8 mouse cellular contexts compared by ENCODE assay signal in the genomic region with DNA sequence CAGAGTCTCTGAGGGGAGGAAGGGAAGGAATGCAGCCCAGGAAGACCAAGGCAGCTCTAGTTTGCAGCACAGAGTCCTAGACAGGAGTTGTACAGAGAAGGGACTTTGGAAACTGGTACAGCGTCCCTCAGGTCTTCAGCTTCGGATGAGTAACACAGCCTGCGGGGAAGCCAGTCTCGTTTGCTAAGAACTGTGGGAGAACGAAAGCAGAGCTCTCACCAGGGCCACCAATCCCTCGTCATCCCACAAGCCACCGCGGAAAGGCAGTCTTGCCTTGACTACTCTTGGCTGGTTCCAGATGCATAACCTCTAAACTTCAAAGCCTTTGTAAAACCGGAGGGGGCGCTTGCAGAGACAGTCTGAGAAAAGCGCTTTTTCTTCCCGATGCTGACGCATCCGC. TPM values are rescaled to one million over a fixed set of nuclear protein-coding genes. Genes with fewer than 3 reads are reported as not detected.
DNase-seq lines count a peak whose midpoint lies in the region; ATAC-seq and TF ChIP-seq lines count a peak whose summit lies in the region.

No protein-coding gene starts in this region.

- 1% methylated on average over 14 of the region's 14 CpGs for WGBS in intestine, embryonic 16.5 days
- WGBS in lung, embryonic 14.5 days, result 1% methylated on average over 14 of the region's 14 CpGs

- H3K9ac ChIP-seq in ES-Bruce4 (ENCODE audit: low read depth, poor library complexity, severe bottlenecking), result peak overlapping the region; percentile 5; the same call in 1 of the 2 replicates
- peak overlapping the region; percentile 61 for H3K9ac ChIP-seq in intestine, embryonic 16.5 days (ENCODE audit: low read depth, low read length)
- H3K9ac ChIP-seq in lung, embryonic 14.5 days, result no peak overlapping the region

- H3ac ChIP-seq in C2C12 (ENCODE audit: control insufficient read depth, insufficient read length, low read depth), result peak overlapping the region; percentile 54

- no peak for TF ChIP-seq EP300 in ES-Bruce4 (IDR thresholded peaks at IDR 0.05; ENCODE audit: insufficient read depth, low read depth, low read length)

- H3K9me3 ChIP-seq in ES-Bruce4 (replicated peaks; ENCODE audit: control insufficient read depth, insufficient read depth, low read length, poor library complexity, severe bottlenecking), result no peaks in the 10 kb centered on the region
- H3K9me3 ChIP-seq in intestine, embryonic 16.5 days (ENCODE audit: control insufficient read depth, low read length), result no peaks in the 10 kb centered on the region
- no peaks in the 10 kb centered on the region for H3K9me3 ChIP-seq in lung, embryonic 14.5 days (ENCODE audit: low read depth, low read length)

- H3K4me2 ChIP-seq in intestine, embryonic 16.5 days (ENCODE audit: low read depth, low read length), result peak overlapping the region; percentile 55
- H3K4me2 ChIP-seq in lung, embryonic 14.5 days, result peak overlapping the region; percentile 52

- no peak for TF ChIP-seq POLR2A in ES-Bruce4 (IDR thresholded peaks at IDR 0.05; ENCODE audit: insufficient read depth, low read length)
- TF ChIP-seq POLR2A in embryonic fibroblast, embryonic 13.5 days (IDR thresholded peaks at IDR 0.05; ENCODE audit: low read depth, low read length), result 0 out of 2 replicates have a peak, but pooled peaks have one; percentile 24

- H3K4me1 ChIP-seq in ES-Bruce4 (ENCODE audit: control insufficient read depth, insufficient read depth, low read length), result no peaks in the 10 kb centered on the region
- H3K4me1 ChIP-seq in embryonic fibroblast, embryonic 13.5 days (ENCODE audit: control insufficient read depth, insufficient read depth, low read length), result peaks cover 7% of the 10 kb centered on the region; the same call in 1 of the 2 replicates
- H3K4me1 ChIP-seq in intestine, embryonic 16.5 days (ENCODE audit: control insufficient read depth, insufficient read depth, low read length), result peaks cover 14% of the 10 kb centered on the region
- no peaks in the 10 kb centered on the region for H3K4me1 ChIP-seq in lung, embryonic 14.5 days (ENCODE audit: insufficient read depth)

- no peaks in the 10 kb centered on the region for H3K27me3 ChIP-seq in C2C12 (ENCODE audit: control insufficient read depth, insufficient read depth, insufficient read length)
- no peaks in the 10 kb centered on the region for H3K27me3 ChIP-seq in ES-Bruce4 (ENCODE audit: control insufficient read depth, insufficient read depth, low read length, poor library complexity, severe bottlenecking)
- no peaks in the 10 kb centered on the region for H3K27me3 ChIP-seq in intestine, embryonic 16.5 days (replicated peaks; ENCODE audit: control insufficient read depth, insufficient read depth, low read length)
- no peaks in the 10 kb centered on the region for H3K27me3 ChIP-seq in lung, embryonic 14.5 days (ENCODE audit: insufficient read depth, low read length)

- no peaks in the 10 kb centered on the region for H3K79me2 ChIP-seq in C2C12 (ENCODE audit: control insufficient read depth, insufficient read depth)

- TF ChIP-seq CTCF in C2C12 (IDR thresholded peaks at IDR 0.05; ENCODE audit: control insufficient read depth, insufficient read depth, insufficient read length) (no peak), ES-Bruce4 (IDR thresholded peaks at IDR 0.05; ENCODE audit: low read depth, low read length) (no peak)
- no peak for TF ChIP-seq CTCF in embryonic fibroblast, embryonic 13.5 days (IDR thresholded peaks at IDR 0.05; ENCODE audit: borderline replicate concordance, insufficient read depth, low read length)
- no peak for TF ChIP-seq CTCF in lung, embryonic 14.5 days (IDR thresholded peaks at IDR 0.05; ENCODE audit: low read depth)

- H3K4me3 ChIP-seq in C2C12 (ENCODE audit: insufficient read depth, poor library complexity, severe bottlenecking) (no peak overlapping the region), ES-Bruce4 (ENCODE audit: low read depth, low read length) (no peak overlapping the region)
- no peak overlapping the region for H3K4me3 ChIP-seq in embryonic fibroblast, embryonic 13.5 days (ENCODE audit: insufficient read depth, low read length)
- peak overlapping the region; percentile 35 for H3K4me3 ChIP-seq in intestine, embryonic 16.5 days (ENCODE audit: low read length)
- H3K4me3 ChIP-seq in lung, embryonic 14.5 days (ENCODE audit: low read depth, low read length), result peak overlapping the region; percentile 14

- no peaks in the 10 kb centered on the region for H3K36me3 ChIP-seq in C2C12 (ENCODE audit: control insufficient read depth, insufficient read depth)
- no peaks in the 10 kb centered on the region for H3K36me3 ChIP-seq in ES-Bruce4 (ENCODE audit: control insufficient read depth, insufficient read depth, low read length, poor library complexity, severe bottlenecking)
- H3K36me3 ChIP-seq in intestine, embryonic 16.5 days (ENCODE audit: control insufficient read depth, insufficient read depth, low read length), result no peaks in the 10 kb centered on the region
- H3K36me3 ChIP-seq in lung, embryonic 14.5 days (ENCODE audit: insufficient read depth), result no peaks in the 10 kb centered on the region

- peak; percentile 41 for ATAC-seq in intestine, embryonic 16.5 days
- ATAC-seq in lung, embryonic 14.5 days (ENCODE audit: insufficient read depth), result peak; percentile 70
- ATAC-seq in neutrophil, adult 5-6 weeks (ENCODE audit: extremely low read depth, insufficient number of reproducible peaks, low FRiP score, poor library complexity, severe bottlenecking), result peak; percentile 27; the same call in 1 of the 2 replicates

- peak; percentile 71 for DNase-seq in lung, embryonic 14.5 days
- no peak for DNase-seq in layer of hippocampus, adult 11-12 months (ENCODE audit: low spot score)
- no peak for DNase-seq in ovary, postnatal 10 days (ENCODE audit: low spot score)

- H3K79me3 ChIP-seq in C2C12 (ENCODE audit: low read depth), result no peaks in the 10 kb centered on the region

- no peak overlapping the region for H3K27ac ChIP-seq in ES-Bruce4 (ENCODE audit: insufficient read depth, low read length)
- no peak overlapping the region; the same call in 1 of the 2 replicates for H3K27ac ChIP-seq in embryonic fibroblast, embryonic 13.5 days (ENCODE audit: insufficient read depth, low read length)
- peak overlapping the region; percentile 86 for H3K27ac ChIP-seq in intestine, embryonic 16.5 days (ENCODE audit: low read length)
- no peak overlapping the region for H3K27ac ChIP-seq in lung, embryonic 14.5 days (ENCODE audit: low read depth)

TF ChIP-seq in C2C12, 6 proteins besides CTCF, POLR2A, EP300 and RAD21:
- TF ChIP-seq USF1 (IDR thresholded peaks at IDR 0.05; ENCODE audit: low read depth) (no peak), MAX (IDR thresholded peaks at IDR 0.05) (no peak), FOSL1 (IDR thresholded peaks at IDR 0.05; ENCODE audit: insufficient read depth, low read length, poor library complexity, severe bottlenecking) (no peak), MYOD1 (IDR thresholded peaks at IDR 0.05; ENCODE audit: control insufficient read depth, insufficient read length, low read depth) (no peak), CEBPB (IDR thresholded peaks at IDR 0.05; ENCODE audit: low read depth) (no peak), MYOG (IDR thresholded peaks at IDR 0.05; ENCODE audit: control insufficient read depth, extremely low read depth, insufficient read length) (no peak)

RNA-seq across cellular contexts. Expression of a gene that starts 18.6 kb away (rescaled TPM):
- polyA plus RNA-seq in C2C12 (2012; fragmentation: generic; extraction: Trizol) (13.9 TPM), ES-Bruce4 (2011; ENCODE audit: insufficient read depth, insufficient read length, low read depth, missing spikeins) (8.3 and 11.0 TPM in 2 replicates)
- polyA plus RNA-seq in embryonic fibroblast, embryonic 13.5 days (2011; ENCODE audit: insufficient read length, low read depth, missing spikeins), result 4.1 and 7.1 TPM in 2 replicates
- 62.9 and 69.6 TPM in 2 replicates for polyA plus RNA-seq in intestine, embryonic 16.5 days (2015; fragmentation: Nextera tagmentation; extraction: Ambion mirVana)
- polyA plus RNA-seq in lung, embryonic 14.5 days (2014; fragmentation: Nextera tagmentation; extraction: Ambion mirVana), result 68.3 and 70.4 TPM in 2 replicates
- total RNA-seq in neutrophil, adult 5-6 weeks (2017), result 1.3 TPM in 1 of 2 replicates, not detected in the other

RNA-seq across cellular contexts. Expression of a gene that starts 23.3 kb away (rescaled TPM):
- 2.9 TPM for polyA plus RNA-seq in C2C12 (2012; fragmentation: generic; extraction: Trizol)
- 17.2 and 18.9 TPM in 2 replicates for polyA plus RNA-seq in ES-Bruce4 (2011; ENCODE audit: insufficient read depth, insufficient read length, low read depth, missing spikeins)
- 7.1 and 8.7 TPM in 2 replicates for polyA plus RNA-seq in embryonic fibroblast, embryonic 13.5 days (2011; ENCODE audit: insufficient read length, low read depth, missing spikeins)
- polyA plus RNA-seq in intestine, embryonic 16.5 days (2015; fragmentation: Nextera tagmentation; extraction: Ambion mirVana), result 5.9 and 7.5 TPM in 2 replicates
- 4.7 and 5.8 TPM in 2 replicates for polyA plus RNA-seq in lung, embryonic 14.5 days (2014; fragmentation: Nextera tagmentation; extraction: Ambion mirVana)
- total RNA-seq in neutrophil, adult 5-6 weeks (2017), result not detected in 2 replicates

RNA-seq across cellular contexts. Expression of a gene that starts 29.1 kb away (rescaled TPM):
- polyA plus RNA-seq in C2C12 (2012; fragmentation: generic; extraction: Trizol), result 48.7 TPM
- polyA plus RNA-seq in ES-Bruce4 (2011; ENCODE audit: insufficient read depth, insufficient read length, low read depth, missing spikeins), result 34.5 and 35.7 TPM in 2 replicates
- 91.5 and 103 TPM in 2 replicates for polyA plus RNA-seq in embryonic fibroblast, embryonic 13.5 days (2011; ENCODE audit: insufficient read length, low read depth, missing spikeins)
- 62.7 and 74.1 TPM in 2 replicates for polyA plus RNA-seq in intestine, embryonic 16.5 days (2015; fragmentation: Nextera tagmentation; extraction: Ambion mirVana)
- polyA plus RNA-seq in lung, embryonic 14.5 days (2014; fragmentation: Nextera tagmentation; extraction: Ambion mirVana), result 58.5 and 60.2 TPM in 2 replicates
- total RNA-seq in neutrophil, adult 5-6 weeks (2017), result 99.3 and 112 TPM in 2 replicates

RNA-seq across cellular contexts. Expression of a gene that starts 38.3 kb away (rescaled TPM):
- 13.3 TPM for polyA plus RNA-seq in C2C12 (2012; fragmentation: generic; extraction: Trizol)
- 14.6 and 16.7 TPM in 2 replicates for polyA plus RNA-seq in ES-Bruce4 (2011; ENCODE audit: insufficient read depth, insufficient read length, low read depth, missing spikeins)
- 11.2 and 11.4 TPM in 2 replicates for polyA plus RNA-seq in embryonic fibroblast, embryonic 13.5 days (2011; ENCODE audit: insufficient read length, low read depth, missing spikeins)
- 12.1 and 14.1 TPM in 2 replicates for polyA plus RNA-seq in intestine, embryonic 16.5 days (2015; fragmentation: Nextera tagmentation; extraction: Ambion mirVana)
- 24.6 and 27.0 TPM in 2 replicates for polyA plus RNA-seq in lung, embryonic 14.5 days (2014; fragmentation: Nextera tagmentation; extraction: Ambion mirVana)
- total RNA-seq in neutrophil, adult 5-6 weeks (2017), result not detected in 2 replicates

RNA-seq across cellular contexts. Expression of a gene that starts 40.3 kb away (rescaled TPM):
- polyA plus RNA-seq in C2C12 (2012; fragmentation: generic; extraction: Trizol) (228 TPM), ES-Bruce4 (2011; ENCODE audit: insufficient read depth, insufficient read length, low read depth, missing spikeins) (36.7 and 59.9 TPM in 2 replicates)
- polyA plus RNA-seq in embryonic fibroblast, embryonic 13.5 days (2011; ENCODE audit: insufficient read length, low read depth, missing spikeins), result 47.2 and 51.3 TPM in 2 replicates
- polyA plus RNA-seq in intestine, embryonic 16.5 days (2015; fragmentation: Nextera tagmentation; extraction: Ambion mirVana), result 119 and 126 TPM in 2 replicates
- 118 and 119 TPM in 2 replicates for polyA plus RNA-seq in lung, embryonic 14.5 days (2014; fragmentation: Nextera tagmentation; extraction: Ambion mirVana)
- total RNA-seq in neutrophil, adult 5-6 weeks (2017), result 25.7 and 30.4 TPM in 2 replicates

Comparison
In these comparisons a context has a peak if more than half of its experiments do, and no peak if none do; other contexts are left out.
1. H3K4me3 ChIP-seq: peak in intestine, embryonic 16.5 days (single experiment) and lung, embryonic 14.5 days (single experiment); none in C2C12 (single experiment), ES-Bruce4 (single experiment) and embryonic fibroblast, embryonic 13.5 days (single experiment).
2. Peak in every context shown above with its lines, with median percentiles within 50 percentile points of each other: ATAC-seq.